Mouse (Mus musculus) midbrain, embryonic 16.5 days (tissue): Measurements from ENCODE around the gene Rcc1. TPM values are rescaled to one million over a fixed set of nuclear protein-coding genes. Genes with fewer than 3 reads are reported as not detected.
A peak's percentile ranks its signal among the peaks of the same experiment; 100 is the strongest.

Experiments
- ATAC-seq: fragments of 200-750 bp; cut with Nextera tagmentation; 2 replicates; pipeline ENCODE4 v1.8.0; 2017; ENCODE audit warnings: moderate TSS enrichment
- H3K27ac ChIP-seq: fragments of 300-500 bp; sonication (generic); 2 replicates; pipeline ENCODE4 v1.5.1; 2014; ENCODE audit warnings: mild to moderate bottlenecking, low read length, mixed read lengths
- H3K27me3 ChIP-seq: fragments of 300-500 bp; sonication (generic); 2 replicates; pipeline ENCODE4 v1.6.1; 2014; ENCODE audit warnings: low read depth, low read length, mixed read lengths; ENCODE audit not compliant: control insufficient read depth, insufficient read depth
- H3K36me3 ChIP-seq: fragments of 300-500 bp; sonication (generic); 2 replicates; pipeline ENCODE4 v1.6.1; 2014; ENCODE audit warnings: mild to moderate bottlenecking, low read length, moderate library complexity, mixed read lengths; ENCODE audit not compliant: control insufficient read depth, insufficient read depth
- H3K4me1 ChIP-seq: fragments of 300-500 bp; sonication (generic); 2 replicates; pipeline ENCODE4 v1.6.1; 2014; ENCODE audit warnings: mild to moderate bottlenecking, low read length, mixed read lengths; ENCODE audit not compliant: control insufficient read depth, insufficient read depth
- H3K4me2 ChIP-seq: fragments of 300-500 bp; sonication (generic); 2 replicates; pipeline ENCODE4 v1.6.1; 2014; ENCODE audit warnings: mild to moderate bottlenecking, low read length, mixed read lengths
- H3K4me3 ChIP-seq: fragments of 300-500 bp; sonication (generic); 2 replicates; pipeline ENCODE4 v1.5.1; 2014; ENCODE audit warnings: low read depth, mild to moderate bottlenecking, low read length, moderate library complexity, mixed read lengths
- H3K9ac ChIP-seq: fragments of 300-500 bp; sonication (generic); 2 replicates; pipeline ENCODE4 v1.6.1; 2014; ENCODE audit warnings: low read depth, low read length, mixed read lengths
- H3K9me3 ChIP-seq: fragments of 300-500 bp; sonication (generic); replicated peaks from 2 replicates; pipeline ENCODE4 v1.6.1; 2014; ENCODE audit warnings: mild to moderate bottlenecking, low read length, mixed read lengths; ENCODE audit not compliant: control insufficient read depth, poor library complexity, severe bottlenecking
- WGBS: fragments of 180-500 bp; shearing (Covaris S2); extraction: QIAGEN DNeasy Blood & Tissue Kit; methylation state at CpG from one replicate; pipeline ENCODE4 v1.1.7; 2014; 5-methylcytosine and 5-hydroxymethylcytosine counted together
- polyA plus RNA-seq: library from polyadenylated mRNA; unstranded; fragments of >200 nt; fragmentation: Nextera tagmentation; extraction: Ambion mirVana; gene quantifications from 2 replicates; pipeline ENCODE4 v1.2.1, GENCODE M21; 2015

Gene Rcc1
- polyA plus RNA-seq, 1 experiment from 2014 or later, result 29.8 TPM

DNA sequence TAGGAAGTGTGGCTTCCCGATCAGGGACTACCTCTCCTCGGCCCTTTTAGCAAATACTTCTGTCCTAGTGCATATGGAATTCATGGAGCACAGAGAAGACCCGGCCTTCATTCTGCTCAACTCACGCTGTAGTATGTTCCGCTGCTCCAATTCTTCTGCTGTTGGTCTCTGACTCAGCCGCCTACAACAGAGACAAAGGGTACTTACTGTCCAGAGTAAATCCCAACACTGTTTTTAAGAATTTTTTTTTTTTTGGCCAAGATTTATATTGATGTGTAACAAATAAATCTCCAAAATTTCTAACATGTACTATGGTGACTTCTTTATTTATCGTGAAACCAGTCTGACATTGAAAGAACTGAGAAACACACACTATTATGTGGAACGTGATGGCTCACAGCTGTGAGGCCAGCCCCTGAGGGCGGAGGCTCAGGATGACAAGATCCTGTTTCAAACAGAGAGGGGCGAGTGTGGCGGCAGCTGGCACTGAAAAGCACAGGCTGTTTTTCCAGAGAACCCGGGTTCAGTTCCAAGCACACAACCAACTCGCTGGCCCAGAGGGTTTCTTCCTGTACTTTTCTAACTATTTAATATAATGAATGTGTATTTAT, 12.2 kb upstream of the Rcc1 start:
- Histone ChIP-seq H3K4me1 (no peaks in the 10 kb centered on the region), H3K9me3 (no peaks in the 10 kb centered on the region), H3K9ac (no peak overlapping the region), H3K4me3 (no peak overlapping the region), H3K27me3 (no peaks in the 10 kb centered on the region), H3K27ac (no peak overlapping the region), H3K4me2 (no peak overlapping the region), H3K36me3 (peaks cover 6% of the 10 kb centered on the region; the same call in 1 of the 2 replicates)
- ATAC-seq, result no peak
- 83% methylated on average over 13 of the region's 13 CpGs for WGBS

DNA sequence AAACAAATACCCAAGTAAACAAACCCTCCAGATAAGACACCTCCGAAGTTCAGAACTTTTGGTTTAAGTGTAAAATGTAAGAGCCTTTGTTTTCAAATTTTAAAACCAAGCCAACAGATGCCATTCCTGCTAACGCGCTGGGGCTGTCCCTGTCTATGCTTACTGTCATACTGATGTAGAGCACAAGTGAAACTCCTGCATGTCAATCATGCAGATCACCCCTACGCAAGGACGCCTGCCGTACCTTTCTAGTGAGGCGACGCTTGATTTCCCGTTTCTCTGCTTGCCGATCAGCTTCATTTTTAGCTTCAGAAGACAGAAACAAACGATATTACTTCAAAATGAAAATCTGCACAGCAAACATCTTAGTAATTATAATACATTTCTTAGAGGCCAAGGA, 10.1 kb upstream of the Rcc1 start:
- H3K4me1 ChIP-seq, result no peaks in the 10 kb centered on the region
- peaks cover 3% of the 10 kb centered on the region; the same call in 1 of the 2 replicates for H3K36me3 ChIP-seq
- ATAC-seq, result no peak
- H3K4me2 ChIP-seq, result no peak overlapping the region
- H3K27me3 ChIP-seq, result no peaks in the 10 kb centered on the region
- H3K9me3 ChIP-seq, result no peaks in the 10 kb centered on the region
- no peak overlapping the region for H3K27ac ChIP-seq
- 97% methylated on average over 11 of the region's 11 CpGs for WGBS
- no peak overlapping the region for H3K4me3 ChIP-seq
- H3K9ac ChIP-seq, result no peak overlapping the region

DNA sequence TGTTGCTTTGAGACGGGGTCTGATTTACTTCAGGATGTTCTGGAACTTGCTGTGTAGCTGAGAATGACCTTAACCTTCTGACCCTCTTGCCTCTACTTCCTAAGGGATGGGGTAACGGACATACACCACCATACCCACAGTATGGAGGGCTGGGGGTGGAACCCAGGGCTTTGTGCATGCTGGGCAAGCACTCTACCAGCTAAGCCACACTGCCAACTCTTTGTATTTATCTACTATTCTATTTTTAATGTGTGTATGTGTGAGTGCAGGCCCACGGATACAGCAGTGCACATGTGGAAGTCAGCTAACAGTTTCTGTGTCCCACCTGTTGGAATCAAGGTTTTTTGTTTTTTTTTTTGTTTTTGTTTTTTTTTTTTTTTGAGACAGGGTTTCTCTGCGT, 6.1 kb upstream of the Rcc1 start:
- Histone ChIP-seq H3K4me3 (no peak overlapping the region), H3K27me3 (no peaks in the 10 kb centered on the region), H3K36me3 (no peaks in the 10 kb centered on the region), H3K4me1 (no peaks in the 10 kb centered on the region), H3K4me2 (no peak overlapping the region), H3K9me3 (no peaks in the 10 kb centered on the region), H3K27ac (no peak overlapping the region), H3K9ac (no peak overlapping the region)
- 89% methylated on average over 4 of the region's 4 CpGs for WGBS
- ATAC-seq, result no peak

DNA sequence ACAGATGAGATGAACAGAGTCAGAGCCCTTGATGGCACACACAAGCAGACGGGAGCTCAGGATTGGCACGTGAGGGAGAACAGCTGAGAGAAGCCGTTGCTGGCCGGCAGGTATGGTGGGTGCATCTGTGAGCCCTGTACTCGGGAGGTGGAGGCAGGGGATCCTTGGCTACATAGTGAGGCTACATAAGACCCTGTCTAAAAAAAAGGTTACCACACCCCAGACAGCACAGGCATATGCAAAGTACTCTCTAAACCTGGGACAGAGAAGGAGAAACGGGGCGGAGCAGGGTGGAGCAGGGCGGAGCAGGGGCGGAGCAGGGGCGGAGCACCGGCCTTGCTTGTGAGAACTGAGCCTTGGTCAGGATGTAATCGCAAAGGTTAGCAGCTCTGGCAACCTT, 2.8 kb upstream of the Rcc1 start:
- WGBS, result 39% methylated on average over 12 of the region's 12 CpGs
- Histone ChIP-seq H3K4me2 (no peak overlapping the region), H3K27me3 (no peaks in the 10 kb centered on the region), H3K27ac (no peak overlapping the region), H3K4me3 (no peak overlapping the region), H3K36me3 (no peaks in the 10 kb centered on the region), H3K4me1 (peaks cover 13% of the 10 kb centered on the region), H3K9ac (no peak overlapping the region), H3K9me3 (no peaks in the 10 kb centered on the region)
- ATAC-seq, result no peak

DNA sequence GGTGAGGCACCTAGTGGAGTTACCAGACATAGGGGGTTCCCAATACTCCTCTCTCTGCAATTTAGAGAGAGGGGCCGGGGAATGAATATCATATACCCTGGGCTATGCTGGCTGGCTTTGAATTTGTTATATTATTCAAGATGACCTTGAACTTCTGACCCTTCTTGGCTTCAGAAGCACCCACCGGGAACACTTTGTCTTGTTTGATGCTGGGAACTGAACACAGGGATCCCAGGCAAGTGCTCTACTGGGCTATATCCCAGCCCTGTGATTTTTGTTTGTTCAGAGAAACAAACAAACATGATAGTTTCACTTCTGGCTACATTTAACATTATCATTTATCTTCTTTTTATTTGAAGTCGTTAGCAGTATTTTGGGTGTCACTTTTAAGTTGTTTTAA, 2.0 kb upstream of the Rcc1 start:
- ATAC-seq, result no peak
- no peak overlapping the region for H3K9ac ChIP-seq
- H3K36me3 ChIP-seq, result 0 out of 2 replicates have a peak, but pooled peaks cover 2% of the 10 kb centered on the region
- 85% methylated on average over 3 of the region's 3 CpGs for WGBS
- peaks cover 13% of the 10 kb centered on the region for H3K4me1 ChIP-seq
- H3K27ac ChIP-seq, result no peak overlapping the region
- H3K4me3 ChIP-seq, result no peak overlapping the region
- H3K9me3 ChIP-seq, result no peaks in the 10 kb centered on the region
- H3K27me3 ChIP-seq, result no peaks in the 10 kb centered on the region
- H3K4me2 ChIP-seq, result no peak overlapping the region

DNA sequence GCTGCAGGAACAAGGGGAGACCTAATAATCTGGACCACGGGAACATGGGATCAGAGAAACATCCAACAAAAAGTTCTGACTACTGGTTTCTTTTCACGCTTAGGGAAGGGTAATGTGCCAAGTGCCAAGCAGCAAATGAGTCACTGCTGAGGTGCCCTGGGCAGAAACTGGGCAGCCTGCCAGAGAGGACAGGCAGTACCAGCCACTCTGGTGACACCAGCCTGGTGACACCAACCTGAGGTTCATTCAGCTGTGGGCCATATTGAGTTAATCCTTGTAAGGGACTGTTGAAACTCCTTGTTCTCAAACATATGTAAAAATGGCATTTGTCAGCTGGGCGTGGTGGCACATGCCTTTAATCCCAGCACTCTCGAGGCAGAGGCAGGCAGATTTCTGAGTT, 1.2 kb upstream of the Rcc1 start:
- Histone ChIP-seq H3K36me3 (0 out of 2 replicates have a peak, but pooled peaks cover 2% of the 10 kb centered on the region), H3K9me3 (no peaks in the 10 kb centered on the region), H3K9ac (no peak overlapping the region), H3K27ac (no peak overlapping the region), H3K4me1 (peaks cover 13% of the 10 kb centered on the region), H3K4me3 (no peak overlapping the region), H3K27me3 (no peaks in the 10 kb centered on the region), H3K4me2 (no peak overlapping the region)
- 92% methylated on average over 4 of the region's 4 CpGs for WGBS
- ATAC-seq, result no peak

DNA sequence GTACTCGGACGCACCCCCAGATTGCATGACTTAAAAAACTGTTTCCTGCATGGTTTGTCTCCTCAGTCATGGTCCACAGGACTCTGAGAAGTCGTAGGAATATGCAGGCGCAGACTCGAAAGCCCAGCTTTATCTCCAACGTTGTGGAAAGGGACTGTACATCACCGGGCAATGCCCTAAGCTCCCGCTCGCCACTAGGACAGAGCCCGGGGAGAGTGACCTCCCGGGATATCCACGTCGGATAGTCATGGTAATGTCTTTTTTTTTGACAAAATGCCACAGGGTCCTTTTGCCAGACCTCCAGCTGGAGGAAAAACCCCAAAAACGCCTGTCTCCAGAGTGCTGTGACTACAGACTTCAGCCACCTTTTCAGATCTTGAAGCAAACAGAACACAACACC, 666 bp downstream of the Rcc1 start:
- peak overlapping the region; percentile 63 for H3K4me3 ChIP-seq
- no peak for ATAC-seq
- no peaks in the 10 kb centered on the region for H3K9me3 ChIP-seq
- 0 out of 2 replicates have a peak, but pooled peaks cover 2% of the 10 kb centered on the region for H3K36me3 ChIP-seq
- H3K4me2 ChIP-seq, result peak overlapping the region; percentile 83
- peak overlapping the region; percentile 86 for H3K27ac ChIP-seq
- peak overlapping the region; percentile 72 for H3K9ac ChIP-seq
- no peaks in the 10 kb centered on the region for H3K27me3 ChIP-seq
- WGBS, result under 1% methylated on average over 14 of the region's 14 CpGs
- H3K4me1 ChIP-seq, result peaks cover 13% of the 10 kb centered on the region

DNA sequence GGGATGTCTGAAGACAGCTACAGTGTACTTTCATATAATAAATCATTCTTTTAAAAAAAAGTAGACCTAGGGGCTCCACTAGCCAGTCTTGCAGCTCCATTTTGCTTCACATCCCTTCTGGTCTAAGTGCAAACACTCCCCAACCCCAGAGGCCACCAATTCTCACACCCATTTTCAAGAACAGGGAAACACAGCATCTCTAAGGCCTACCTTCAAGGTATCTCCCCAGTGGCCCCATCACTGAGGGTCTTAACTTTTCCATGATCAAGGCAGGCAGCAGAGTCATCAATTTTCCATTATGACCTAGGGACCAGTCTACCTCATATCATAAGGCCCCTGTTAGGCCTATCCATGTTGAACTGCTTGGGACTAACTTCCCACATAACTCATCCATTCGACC, 2.0 kb downstream of the Rcc1 start:
- H3K9me3 ChIP-seq, result no peaks in the 10 kb centered on the region
- 50% methylated on average over 1 of the region's 1 CpGs for WGBS
- H3K4me1 ChIP-seq, result peaks cover 13% of the 10 kb centered on the region
- no peak overlapping the region for H3K27ac ChIP-seq
- no peak for ATAC-seq
- no peak overlapping the region for H3K4me2 ChIP-seq
- H3K27me3 ChIP-seq, result no peaks in the 10 kb centered on the region
- H3K4me3 ChIP-seq, result no peak overlapping the region
- H3K9ac ChIP-seq, result no peak overlapping the region
- 0 out of 2 replicates have a peak, but pooled peaks cover 2% of the 10 kb centered on the region for H3K36me3 ChIP-seq

DNA sequence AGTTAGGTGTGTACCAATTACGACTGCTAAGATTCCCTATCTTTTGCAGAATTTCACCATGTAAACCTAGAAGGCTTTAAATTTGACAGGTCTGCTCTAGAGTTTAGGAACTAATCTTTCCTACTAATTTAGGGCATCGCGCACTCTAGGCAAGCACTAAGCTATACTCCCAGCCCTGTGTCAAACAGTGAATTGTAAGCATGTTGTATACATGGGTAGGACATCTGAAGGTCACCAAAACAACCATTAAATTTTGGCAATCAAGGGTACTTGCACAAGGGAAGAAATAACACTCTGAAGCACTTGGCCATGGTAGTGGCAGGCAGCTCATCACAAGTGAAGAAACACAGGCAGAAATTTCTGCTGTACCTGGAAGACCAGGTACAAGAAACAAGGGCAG, 2.6 kb downstream of the Rcc1 start:
- WGBS, result 73% methylated on average over 3 of the region's 3 CpGs
- no peak for ATAC-seq
- H3K9ac ChIP-seq, result no peak overlapping the region

More for the DNA sequence above, 2.6 kb downstream of the Rcc1 start:
- H3K27me3 ChIP-seq, result no peaks in the 10 kb centered on the region
- no peaks in the 10 kb centered on the region for H3K9me3 ChIP-seq
- H3K4me1 ChIP-seq, result peaks cover 15% of the 10 kb centered on the region
- H3K4me3 ChIP-seq, result no peak overlapping the region
- 0 out of 2 replicates have a peak, but pooled peaks cover 2% of the 10 kb centered on the region for H3K36me3 ChIP-seq
- H3K4me2 ChIP-seq, result no peak overlapping the region
- no peak overlapping the region for H3K27ac ChIP-seq
